Mouse (Mus musculus) liver, embryonic 14.5 days (tissue): Measurements from ENCODE around the gene Chga. TPM values are rescaled to one million over a fixed set of nuclear protein-coding genes. Genes with fewer than 3 reads are reported as not detected.

ENCODE experiments used
- ATAC-seq: fragments of 200-750 bp; cut with Nextera tagmentation; 2 replicates; pipeline ENCODE4 v1.8.0; 2017; ENCODE audit warnings: moderate number of reproducible peaks, mild to moderate bottlenecking, moderate library complexity; ENCODE audit not compliant: insufficient read depth
- DNase-seq, 3 experiments: peaks; one replicate each; pipeline ENCODE4 v3.0.0-alpha.2; 2012 to 2013; ENCODE audit warnings: low read depth in 3 of 3, low spot score in 3 of 3
- H3K27ac ChIP-seq: fragments of 300-500 bp; sonication (generic); 2 replicates; pipeline ENCODE4 v1.5.1; 2014; ENCODE audit warnings: moderate library complexity, mild to moderate bottlenecking, control low read depth, inconsistent platforms
- H3K27me3 ChIP-seq: fragments of 300-500 bp; sonication (generic); 2 replicates; pipeline ENCODE4 v1.6.1; 2014; ENCODE audit warnings: mild to moderate bottlenecking, low read length, moderate library complexity; ENCODE audit not compliant: control insufficient read depth, insufficient read depth
- H3K36me3 ChIP-seq: fragments of 300-500 bp; sonication (generic); replicated peaks from 2 replicates; pipeline ENCODE4 v1.6.1; 2014; ENCODE audit warnings: low read depth; ENCODE audit not compliant: control insufficient read depth, insufficient read depth
- H3K4me1 ChIP-seq, 2 experiments: fragments of 200-500 bp in 1 of 2; fragments of 300-500 bp in 1 of 2; sonication (generic) in 1 of 2; replicated peaks; 2 replicates each; pipeline ENCODE4 v1.6.1; 2012 to 2014; ENCODE audit warnings: antibody characterized with exemption in 1 of 2, inconsistent platforms in 1 of 2, low read length in 1 of 2; ENCODE audit not compliant: control insufficient read depth in 2 of 2, insufficient read depth in 2 of 2
- H3K4me2 ChIP-seq: fragments of 300-500 bp; sonication (generic); 2 replicates; pipeline ENCODE4 v1.6.1; 2014; ENCODE audit warnings: low read depth, mild to moderate bottlenecking, control low read depth, moderate library complexity
- H3K4me3 ChIP-seq, 2 experiments: fragments of 200-500 bp in 1 of 2; fragments of 300-500 bp in 1 of 2; sonication (generic) in 1 of 2; 2 replicates each; pipeline ENCODE4 v1.5.1; 2012 to 2014; ENCODE audit warnings: low read depth in 2 of 2, low read length in 2 of 2, mild to moderate bottlenecking in 2 of 2, control low read depth in 1 of 2, inconsistent platforms in 1 of 2, moderate library complexity in 1 of 2; ENCODE audit not compliant: insufficient read depth in 1 of 2
- H3K9ac ChIP-seq: fragments of 300-500 bp; sonication (generic); replicated peaks from 2 replicates; pipeline ENCODE4 v1.6.1; 2014; ENCODE audit warnings: mild to moderate bottlenecking, control low read depth, moderate library complexity
- H3K9me3 ChIP-seq: fragments of 300-500 bp; sonication (generic); 2 replicates; pipeline ENCODE4 v1.6.1; 2016; ENCODE audit warnings: low read length, mixed read lengths; ENCODE audit not compliant: control insufficient read depth
- CTCF ChIP-seq: IDR thresholded peaks from 2 replicates; pipeline ENCODE4 v1.5.1; 2016; ENCODE audit warnings: antibody characterized with exemption, low read depth, control low read depth
- EP300 ChIP-seq: IDR thresholded peaks from 2 replicates; pipeline ENCODE4 v1.6.1; 2016; ENCODE audit warnings: antibody characterized with exemption, low read depth
- WGBS: fragments of 180-500 bp; shearing (Covaris S2); extraction: QIAGEN DNeasy Blood & Tissue Kit; methylation state at CpG from one replicate; pipeline ENCODE4 v1.1.7; 2014; ENCODE audit not compliant: insufficient replicate concordance; 5-methylcytosine and 5-hydroxymethylcytosine counted together
- polyA plus RNA-seq, 2 experiments: library from polyadenylated mRNA; depleted of rRNA in 1 of 2; stranded (reverse) in 1 of 2; unstranded in 1 of 2; fragments of >200 nt; fragmentation: Nextera tagmentation in 1 of 2; extraction: Ambion mirVana in 1 of 2; gene quantifications; 2 replicates each; pipeline versions ENCODE4 v1.2.1 to v1.2.3; 2012 to 2014

The Chga gene
- polyA plus RNA-seq, 2 experiments = 1.2 to 1.9 TPM

GRCm38 (mm10) chr12:102596410-102596809 is 41.6 kb downstream of the Chga start:
- Histone ChIP-seq H3K4me1 (no peaks in the 10 kb centered on the region; a peak in 1 of 4 replicates), H3K27ac (no peak overlapping the region), H3K4me2 (no peak overlapping the region), H3K27me3 (no peaks in the 10 kb centered on the region), H3K4me3 (no peak overlapping the region), H3K9ac (no peak overlapping the region), H3K9me3 (peaks cover 2% of the 10 kb centered on the region; the same call in 1 of the 2 replicates), H3K36me3 (no peaks in the 10 kb centered on the region)
- peak; percentile 75 for TF ChIP-seq CTCF
- TF ChIP-seq EP300 = no peak
- no peak for ATAC-seq
- DNase-seq = no peak
- WGBS = 55% methylated on average over 7 of the region's 7 CpGs

- no peak for DNase-seq
- no peak for ATAC-seq
- no peak overlapping the region for H3K27ac ChIP-seq
These were observed 42.7 kb downstream of the Chga start for GRCm38 (mm10) chr12:102597466-102597865.

GRCm38 (mm10) chr12:102598535-102598934 is 43.8 kb downstream of the Chga start:
- H3K4me3 ChIP-seq = no peak overlapping the region
- DNase-seq (no peak), ATAC-seq (no peak)
- H3K27me3 ChIP-seq = no peaks in the 10 kb centered on the region
- TF ChIP-seq CTCF = peak; percentile 56
- TF ChIP-seq EP300 = no peak
- no peak overlapping the region for H3K27ac ChIP-seq
- H3K4me1 ChIP-seq = no peaks in the 10 kb centered on the region; a peak in 1 of 4 replicates
- peaks cover 2% of the 10 kb centered on the region; the same call in 1 of the 2 replicates for H3K9me3 ChIP-seq
- H3K36me3 ChIP-seq = no peaks in the 10 kb centered on the region
- no peak overlapping the region for H3K4me2 ChIP-seq
- H3K9ac ChIP-seq = no peak overlapping the region
- 79% methylated on average over 3 of the region's 3 CpGs for WGBS

More at GRCm38 (mm10) chr12:102597466-102597865, 42.7 kb downstream of the Chga start:
- H3K9ac ChIP-seq = no peak overlapping the region
- H3K27me3 ChIP-seq = no peaks in the 10 kb centered on the region
- H3K9me3 ChIP-seq = peaks cover 2% of the 10 kb centered on the region; the same call in 1 of the 2 replicates
- H3K4me3 ChIP-seq = no peak overlapping the region
- TF ChIP-seq CTCF (no peak), EP300 (no peak)
- H3K4me1 ChIP-seq = no peaks in the 10 kb centered on the region; a peak in 1 of 4 replicates
- H3K4me2 ChIP-seq = no peak overlapping the region
- H3K36me3 ChIP-seq = no peaks in the 10 kb centered on the region
- WGBS = 50% methylated on average over 4 of the region's 4 CpGs

GRCm38 (mm10) chr12:102599801-102600200 is 45.0 kb downstream of the Chga start:
- Histone ChIP-seq H3K9ac (no peak overlapping the region), H3K27ac (no peak overlapping the region), H3K27me3 (no peaks in the 10 kb centered on the region), H3K4me2 (no peak overlapping the region), H3K36me3 (no peaks in the 10 kb centered on the region), H3K4me3 (no peak overlapping the region), H3K9me3 (peaks cover 2% of the 10 kb centered on the region; the same call in 1 of the 2 replicates), H3K4me1 (no peaks in the 10 kb centered on the region; a peak in 1 of 4 replicates)
- no peak for TF ChIP-seq CTCF
- TF ChIP-seq EP300 = no peak
- ATAC-seq = no peak
- DNase-seq = no peak
- 75% methylated on average over 7 of the region's 7 CpGs for WGBS

GRCm38 (mm10) chr12:102600345-102600744 is 45.6 kb downstream of the Chga start:
- H3K4me2 ChIP-seq = no peak overlapping the region

More at GRCm38 (mm10) chr12:102600345-102600744, 45.6 kb downstream of the Chga start:
- Histone ChIP-seq H3K27ac (no peak overlapping the region), H3K4me3 (no peak overlapping the region), H3K27me3 (no peaks in the 10 kb centered on the region), H3K9me3 (peaks cover 2% of the 10 kb centered on the region; the same call in 1 of the 2 replicates), H3K9ac (no peak overlapping the region), H3K4me1 (no peaks in the 10 kb centered on the region; a peak in 1 of 4 replicates), H3K36me3 (no peaks in the 10 kb centered on the region)
- 68% methylated on average over 6 of the region's 6 CpGs for WGBS
- TF ChIP-seq CTCF (no peak), EP300 (no peak)
- DNase-seq (no peak), ATAC-seq (no peak)
